Mouse (Mus musculus): ENCODE measurements around the gene 9330159F19Rik. TPM values are rescaled to one million over a fixed set of nuclear protein-coding genes. Genes with fewer than 3 reads are reported as not detected.

Gene 9330159F19Rik
- total RNA-seq, 2 experiments from 2014 or later: 49.3 to 52.6 TPM

Other genes starting within 250 kb of the 9330159F19Rik start
- not detected for gene 2310057J18Rik, start 225.3 kb upstream of the 9330159F19Rik start, total RNA-seq (2021)
- gene Soga3, start 67.8 kb upstream of the 9330159F19Rik start, total RNA-seq (2021): not detected
- not detected for gene Gm49353, start 12.7 kb upstream of the 9330159F19Rik start, total RNA-seq (2021)
- 10 to 100 TPM; 27.9 to 30.7 TPM for gene Echdc1, start 101.6 kb downstream of the 9330159F19Rik start, total RNA-seq (2021)
- 10 to 100 TPM; 42.3 to 52.5 TPM for gene Rnf146, start 150.8 kb downstream of the 9330159F19Rik start, total RNA-seq (2021)

Data from gastrocnemius, postnatal 36 days (tissue).